ENCODE assay signal across 14 mouse cellular contexts in genomic region chr2:64181336-64181735, GRCm38 (mm10).
"Had no signal": no experiment of that assay in that cellular context is flagged by ENCODE, and none has a peak within 500 bp of the region (broad histone marks: within the 10 kb centered on the region; RNA-seq: fewer than 3 reads in every experiment).

No protein-coding gene starts in this region.

- ATAC-seq: midbrain, embryonic 16.5 days had no signal

- H3K4me2 ChIP-seq: lung, embryonic 14.5 days; midbrain, embryonic 12.5 days; neural tube, embryonic 12.5 days; stomach, embryonic 15.5 days had no signal

- H3K4me3 ChIP-seq: midbrain, embryonic 10.5 days; midbrain, embryonic 12.5 days; neural tube, embryonic 12.5 days; stomach, embryonic 15.5 days had no signal

- H3K4me1 ChIP-seq: midbrain, embryonic 10.5 days; midbrain, embryonic 12.5 days; neural tube, embryonic 12.5 days; stomach, embryonic 15.5 days had no signal

- DNase-seq: lung, adult 18-20 months; lung, embryonic 14.5 days; lung, postnatal 10 days; lung, postnatal 4 days; midbrain, embryonic 14.5 days; right cerebral cortex, postnatal 14 days; thymus, adult 18-20 months; thymus, postnatal 14 days; thymus, postnatal 36 days had no signal

- H3K27ac ChIP-seq: midbrain, embryonic 10.5 days; midbrain, embryonic 12.5 days; neural tube, embryonic 12.5 days; stomach, embryonic 15.5 days had no signal

- H3K27me3 ChIP-seq: midbrain, embryonic 12.5 days; stomach, embryonic 15.5 days had no signal

- H3K9me3 ChIP-seq: midbrain, embryonic 10.5 days; midbrain, embryonic 12.5 days; neural tube, embryonic 12.5 days; stomach, embryonic 15.5 days had no signal

- H3K9ac ChIP-seq: lung, embryonic 14.5 days; midbrain, embryonic 12.5 days; neural tube, embryonic 12.5 days; stomach, embryonic 15.5 days had no signal

- H3K36me3 ChIP-seq: midbrain, embryonic 10.5 days; midbrain, embryonic 12.5 days; neural tube, embryonic 12.5 days; stomach, embryonic 15.5 days had no signal
